Mouse (Mus musculus) cerebellum, adult 2 months (tissue): ENCODE data around the gene Sell. TPM values are rescaled to one million over a fixed set of nuclear protein-coding genes. Genes with fewer than 3 reads are reported as not detected.

Experiments
- DNase-seq, 2 experiments: peaks; one replicate each; pipeline ENCODE4 v3.0.0; 2021
- H3K27ac ChIP-seq: fragments of 200-500 bp; 2 replicates; pipeline ENCODE4 v1.5.1; 2012; ENCODE audit warnings: low read length, control low read depth, inconsistent platforms; ENCODE audit not compliant: insufficient read depth
- H3K27me3 ChIP-seq: fragments of 200-500 bp; 2 replicates; pipeline ENCODE4 v1.6.1; 2012; ENCODE audit warnings: inconsistent platforms, mild to moderate bottlenecking, low read length, moderate library complexity; ENCODE audit not compliant: control insufficient read depth, insufficient read depth
- H3K4me1 ChIP-seq: fragments of 200-500 bp; 2 replicates; pipeline ENCODE4 v1.6.1; 2011; ENCODE audit warnings: low read length; ENCODE audit not compliant: control insufficient read depth, insufficient read depth
- H3K4me3 ChIP-seq: fragments of 200-500 bp; replicated peaks from 2 replicates; pipeline ENCODE3; 2011; ENCODE audit warnings: mild to moderate bottlenecking, low read depth, low read length, control low read depth; ENCODE audit not compliant: insufficient read depth
- CTCF ChIP-seq: fragments of 200-500 bp; IDR thresholded peaks from 2 replicates; pipeline ENCODE4 v1.5.1; 2011; ENCODE audit warnings: low read depth, mild to moderate bottlenecking, control low read depth, low read length, moderate library complexity, borderline replicate concordance; ENCODE audit not compliant: insufficient read depth
- POLR2A ChIP-seq: fragments of 200-500 bp; IDR thresholded peaks from 2 replicates; pipeline ENCODE4 v1.6.1; 2011; ENCODE audit warnings: low read length, control low read depth, borderline replicate concordance; ENCODE audit not compliant: insufficient read depth
- WGBS: fragments of 180-500 bp; shearing (Covaris S2); methylation state at CpG from one replicate; pipeline ENCODE4 v1.1.7; 2018; 5-methylcytosine and 5-hydroxymethylcytosine counted together
- polyA plus RNA-seq: library from polyadenylated mRNA; depleted of rRNA; stranded (reverse); fragments of >200 nt; gene quantifications from 2 replicates; pipeline ENCODE4 v1.2.3, GENCODE M21; 2012

Gene Sell
- polyA plus RNA-seq, 1 experiment = 0.15 TPM

- H3K4me1 ChIP-seq = no peaks in the 10 kb centered on the region
- H3K27me3 ChIP-seq = no peaks in the 10 kb centered on the region
- no peak overlapping the region for H3K4me3 ChIP-seq
- no peak overlapping the region for H3K27ac ChIP-seq
- TF ChIP-seq POLR2A (no peak), CTCF (no peak)
- DNase-seq = no peak
- 69% methylated on average over 2 of the region's 2 CpGs for WGBS
Observed at GRCm38 (mm10) chr1:164097911-164098310, 36.1 kb downstream of the Sell start.

DNA sequence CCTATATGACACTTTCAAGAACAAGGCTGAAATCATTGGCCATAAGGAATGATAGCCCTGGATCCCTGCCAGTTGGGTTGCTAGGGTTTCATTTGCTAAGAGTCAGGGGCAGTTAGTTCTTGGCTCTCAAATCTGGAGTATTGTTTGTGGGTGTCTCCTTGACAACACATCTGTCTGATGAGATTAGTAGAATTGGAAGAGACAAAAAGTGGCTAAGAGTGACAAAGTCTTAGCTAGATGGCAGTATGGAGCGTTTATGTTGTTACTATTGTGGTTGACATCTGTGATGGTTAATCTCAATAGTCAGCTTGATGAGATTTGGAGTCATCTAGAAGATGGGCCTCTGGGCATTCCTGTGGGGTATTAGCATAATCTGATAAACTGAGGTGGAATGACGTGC, 36.6 kb downstream of the Sell start:
- no peak for TF ChIP-seq CTCF
- TF ChIP-seq POLR2A = no peak
- Histone ChIP-seq H3K4me3 (no peak overlapping the region), H3K27ac (no peak overlapping the region), H3K27me3 (no peaks in the 10 kb centered on the region), H3K4me1 (no peaks in the 10 kb centered on the region)
- DNase-seq = no peak
- 36% methylated on average over 2 of the region's 2 CpGs for WGBS

DNA sequence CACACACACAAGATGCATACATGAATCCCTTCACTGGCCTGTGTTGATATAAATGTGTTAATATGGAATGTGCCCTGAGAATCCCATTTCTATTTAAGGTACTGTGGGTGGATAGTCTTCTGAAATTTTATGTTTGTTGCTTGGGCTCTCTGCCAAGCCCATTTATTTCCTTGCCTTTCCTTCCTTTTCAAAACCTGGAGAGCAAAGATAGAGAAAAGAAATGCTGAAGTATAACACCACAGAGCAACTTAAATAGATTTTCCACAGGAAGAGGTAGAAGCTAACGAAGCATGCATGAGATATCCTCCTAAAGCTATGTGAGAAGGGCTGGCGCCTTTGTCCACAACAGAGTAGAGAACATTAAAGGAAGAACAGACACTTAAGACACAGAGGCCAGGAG, 48.0 kb downstream of the Sell start:
- H3K27ac ChIP-seq = no peak overlapping the region
- H3K4me1 ChIP-seq = no peaks in the 10 kb centered on the region
- no peak for DNase-seq
- no peaks in the 10 kb centered on the region for H3K27me3 ChIP-seq
- WGBS = 87% methylated on average over 2 of the region's 2 CpGs
- no peak for TF ChIP-seq POLR2A
- no peak for TF ChIP-seq CTCF
- H3K4me3 ChIP-seq = no peak overlapping the region

DNA sequence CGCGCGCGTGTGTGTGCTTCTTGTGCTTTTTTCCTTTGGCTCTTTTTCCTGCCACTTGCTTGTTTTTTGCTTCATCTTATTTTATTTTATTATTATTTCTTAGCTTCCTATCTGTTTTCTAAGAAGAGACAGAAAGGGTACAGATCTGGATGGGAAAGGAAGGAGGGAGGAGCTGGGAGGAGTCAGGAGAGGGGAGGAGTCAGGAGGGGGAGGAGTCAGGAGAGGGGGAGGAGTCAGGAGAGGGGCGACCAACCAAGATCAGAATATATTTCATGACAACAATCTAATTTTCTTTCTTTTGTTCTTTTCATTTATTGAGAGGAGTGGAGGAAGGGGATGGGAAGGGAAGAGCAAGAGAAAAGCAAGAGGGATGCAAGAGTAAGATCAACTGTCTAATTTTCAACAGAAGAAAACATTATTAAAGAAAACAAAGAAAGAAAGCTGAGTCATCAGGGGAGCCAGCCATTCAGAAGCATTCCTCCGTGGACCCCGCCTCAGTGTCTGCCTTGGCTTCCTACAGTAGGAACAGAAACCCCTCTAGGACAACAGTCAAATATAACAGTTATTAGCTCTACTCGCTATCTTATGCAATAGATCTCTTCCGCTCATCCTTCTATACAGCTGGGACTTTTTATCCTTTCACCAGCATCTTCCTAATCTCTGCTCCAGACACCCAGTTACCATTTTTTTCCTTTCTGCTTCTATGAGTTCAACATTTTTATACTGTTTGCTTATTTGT, 49.0 kb downstream of the Sell start:
- Histone ChIP-seq H3K27ac (no peak overlapping the region), H3K4me1 (no peaks in the 10 kb centered on the region), H3K27me3 (no peaks in the 10 kb centered on the region), H3K4me3 (no peak overlapping the region)
- no peak for DNase-seq
- WGBS = 92% methylated on average over 9 of the region's 9 CpGs
- TF ChIP-seq POLR2A (no peak), CTCF (no peak)

- no peak overlapping the region for H3K27ac ChIP-seq
- 81% methylated on average over 5 of the region's 5 CpGs for WGBS
- H3K4me1 ChIP-seq = no peaks in the 10 kb centered on the region
- H3K4me3 ChIP-seq = no peak overlapping the region
- TF ChIP-seq CTCF (no peak), POLR2A (no peak)
- DNase-seq = no peak
- no peaks in the 10 kb centered on the region for H3K27me3 ChIP-seq
Observed at GRCm38 (mm10) chr1:164114280-164114679, 52.5 kb downstream of the Sell start.

- Histone ChIP-seq H3K4me3 (no peak within 1 kb of the TSS), H3K27me3 (no peaks in the 10 kb centered on the region), H3K27ac (no peak within 1 kb of the TSS), H3K4me1 (no peaks in the 10 kb centered on the region)
- TF ChIP-seq POLR2A = no peak
- TF ChIP-seq CTCF = no peak
- no peak for DNase-seq
- 67% methylated on average over 8 of the region's 8 CpGs for WGBS
Observed at GRCm38 (mm10) chr1:164114947-164115493, 53.2 kb downstream of the Sell start, which contains the start of gene Selp. Gene Selp, plus strand, starts transcription at chr1:164115264.

- Histone ChIP-seq H3K4me1 (no peaks in the 10 kb centered on the region), H3K27ac (no peak overlapping the region), H3K4me3 (no peak overlapping the region), H3K27me3 (no peaks in the 10 kb centered on the region)
- TF ChIP-seq CTCF (no peak), POLR2A (no peak)
- 76% methylated on average over 6 of the region's 6 CpGs for WGBS
- no peak for DNase-seq
Observed at GRCm38 (mm10) chr1:164115647-164116046, 53.9 kb downstream of the Sell start.

- Histone ChIP-seq H3K4me3 (no peak overlapping the region), H3K27me3 (no peaks in the 10 kb centered on the region), H3K4me1 (no peaks in the 10 kb centered on the region), H3K27ac (no peak overlapping the region)
- 74% methylated on average over 6 of the region's 6 CpGs for WGBS
- no peak for TF ChIP-seq POLR2A
- TF ChIP-seq CTCF = no peak
- no peak for DNase-seq
Observed at GRCm38 (mm10) chr1:164117869-164118268, 56.1 kb downstream of the Sell start.
